Mouse (Mus musculus): ENCODE measurements around the gene Cdc25b. TPM values are rescaled to one million over a fixed set of nuclear protein-coding genes. Genes with fewer than 3 reads are reported as not detected.
A peak's percentile ranks its signal among the peaks of the same experiment; 100 is the strongest.

Cdc25b gene
- total RNA-seq, 1 experiment: 9.7 TPM

- no peak for DNase-seq (ENCODE audit: low read depth, low spot score)
- H3K4me3 ChIP-seq (ENCODE audit: insufficient read depth in 1 of 2, low read depth in 1 of 2, low read length in 2 of 2, poor library complexity in 1 of 2, severe bottlenecking in 1 of 2): peak overlapping the region; percentile 2 to 29; a peak in 3 of 4 replicates
Measured at GRCm38 (mm10) chr2:131143007-131143780, 43.6 kb upstream of the Cdc25b start.

GRCm38 (mm10) chr2:131145121-131145520 lies 41.6 kb upstream of the Cdc25b start:
- TF ChIP-seq ZNF384 (IDR thresholded peaks at IDR 0.05; ENCODE audit: low read depth, low read length): no peak
- TF ChIP-seq HCFC1 (IDR thresholded peaks at IDR 0.05; ENCODE audit: borderline replicate concordance, insufficient read depth, low read length): no peak
- TF ChIP-seq MAFK (IDR thresholded peaks at IDR 0.05; ENCODE audit: insufficient read depth, low read depth, low read length): no peak
- no peak for TF ChIP-seq CHD2 (IDR thresholded peaks at IDR 0.05; ENCODE audit: low read depth, low read length)
- no peak for TF ChIP-seq ZC3H11A (IDR thresholded peaks at IDR 0.05; ENCODE audit: borderline replicate concordance, low read depth, low read length)
- H3K27ac ChIP-seq (ENCODE audit: insufficient read depth, low read depth, low read length, poor library complexity, severe bottlenecking): no peak overlapping the region
- H3K9me3 ChIP-seq (ENCODE audit: control insufficient read depth, insufficient read depth, low read depth, low read length): no peaks in the 10 kb centered on the region
- in situ Hi-C loops (cut with MboI; ENCODE audit: low sequenced_read_pairs in 2 of 2, unreplicated experiment in 2 of 2): no loop called here
- H3K4me3 ChIP-seq (ENCODE audit: insufficient read depth in 1 of 2, low read depth in 1 of 2, low read length in 2 of 2, poor library complexity in 1 of 2, severe bottlenecking in 1 of 2): peak overlapping the region; percentile 51 to 55; a peak in 3 of 4 replicates
- peaks cover 0 to 13% of the 10 kb centered on the region in 2 experiments; a peak in 1 of 4 replicates for H3K4me1 ChIP-seq (ENCODE audit: control insufficient read depth in 2 of 2, insufficient read depth in 2 of 2, low read length in 2 of 2, poor library complexity in 1 of 2)
- H3K36me3 ChIP-seq (ENCODE audit: control insufficient read depth, insufficient read depth, low read length, poor library complexity, severe bottlenecking): peaks cover 32% of the 10 kb centered on the region
- no peak for DNase-seq (ENCODE audit: low read depth, low spot score)
- H3K9ac ChIP-seq (ENCODE audit: insufficient read depth, low read depth, low read length, poor library complexity, severe bottlenecking): peak overlapping the region; percentile 19; the same call in 1 of the 2 replicates

More at GRCm38 (mm10) chr2:131143007-131143780, 43.6 kb upstream of the Cdc25b start:
- H3K4me1 ChIP-seq (ENCODE audit: control insufficient read depth in 2 of 2, insufficient read depth in 2 of 2, low read length in 2 of 2, poor library complexity in 1 of 2): peaks cover 0 to 13% of the 10 kb centered on the region in 2 experiments; a peak in 1 of 4 replicates
- in situ Hi-C loops (cut with MboI; ENCODE audit: low sequenced_read_pairs in 2 of 2, unreplicated experiment in 2 of 2): no loop called here
- no peak for TF ChIP-seq ZNF384 (IDR thresholded peaks at IDR 0.05; ENCODE audit: low read depth, low read length)
- TF ChIP-seq MAFK (IDR thresholded peaks at IDR 0.05; ENCODE audit: insufficient read depth, low read depth, low read length): no peak
- no peak for TF ChIP-seq ZC3H11A (IDR thresholded peaks at IDR 0.05; ENCODE audit: borderline replicate concordance, low read depth, low read length)
- TF ChIP-seq CHD2 (IDR thresholded peaks at IDR 0.05; ENCODE audit: low read depth, low read length): no peak
- no peak for TF ChIP-seq HCFC1 (IDR thresholded peaks at IDR 0.05; ENCODE audit: borderline replicate concordance, insufficient read depth, low read length)
- H3K36me3 ChIP-seq (ENCODE audit: control insufficient read depth, insufficient read depth, low read length, poor library complexity, severe bottlenecking): peaks cover 24% of the 10 kb centered on the region
- no peak overlapping the region for H3K27ac ChIP-seq (ENCODE audit: insufficient read depth, low read depth, low read length, poor library complexity, severe bottlenecking)
- H3K9ac ChIP-seq (ENCODE audit: insufficient read depth, low read depth, low read length, poor library complexity, severe bottlenecking): 0 out of 2 replicates have a peak overlapping the region, but pooled peaks have one; percentile 4
- no peaks in the 10 kb centered on the region for H3K9me3 ChIP-seq (ENCODE audit: control insufficient read depth, insufficient read depth, low read depth, low read length)

GRCm38 (mm10) chr2:131145536-131145935 lies 41.2 kb upstream of the Cdc25b start:
- no peaks in the 10 kb centered on the region for H3K9me3 ChIP-seq (ENCODE audit: control insufficient read depth, insufficient read depth, low read depth, low read length)
- in situ Hi-C loops (cut with MboI; ENCODE audit: low sequenced_read_pairs in 2 of 2, unreplicated experiment in 2 of 2): no loop called here
- H3K27ac ChIP-seq (ENCODE audit: insufficient read depth, low read depth, low read length, poor library complexity, severe bottlenecking): no peak overlapping the region
- H3K4me3 ChIP-seq (ENCODE audit: insufficient read depth in 1 of 2, low read depth in 1 of 2, low read length in 2 of 2, poor library complexity in 1 of 2, severe bottlenecking in 1 of 2): no peak overlapping the region
- TF ChIP-seq ZNF384 (IDR thresholded peaks at IDR 0.05; ENCODE audit: low read depth, low read length) (no peak), MAFK (IDR thresholded peaks at IDR 0.05; ENCODE audit: insufficient read depth, low read depth, low read length) (no peak), HCFC1 (IDR thresholded peaks at IDR 0.05; ENCODE audit: borderline replicate concordance, insufficient read depth, low read length) (no peak), ZC3H11A (IDR thresholded peaks at IDR 0.05; ENCODE audit: borderline replicate concordance, low read depth, low read length) (no peak)
- peaks cover 32% of the 10 kb centered on the region for H3K36me3 ChIP-seq (ENCODE audit: control insufficient read depth, insufficient read depth, low read length, poor library complexity, severe bottlenecking)
- no peak overlapping the region for H3K9ac ChIP-seq (ENCODE audit: insufficient read depth, low read depth, low read length, poor library complexity, severe bottlenecking)
- no peak for DNase-seq (ENCODE audit: low read depth, low spot score)
- H3K4me1 ChIP-seq (ENCODE audit: control insufficient read depth in 2 of 2, insufficient read depth in 2 of 2, low read length in 2 of 2, poor library complexity in 1 of 2): peaks cover 0 to 13% of the 10 kb centered on the region in 2 experiments; a peak in 1 of 4 replicates

GRCm38 (mm10) chr2:131146193-131147042 lies 40.3 kb upstream of the Cdc25b start:
- Histone ChIP-seq H3K36me3 (ENCODE audit: control insufficient read depth, insufficient read depth, low read length, poor library complexity, severe bottlenecking) (peaks cover 39% of the 10 kb centered on the region), H3K9me3 (ENCODE audit: control insufficient read depth, insufficient read depth, low read depth, low read length) (no peaks in the 10 kb centered on the region), H3K4me1 (ENCODE audit: control insufficient read depth in 2 of 2, insufficient read depth in 2 of 2, low read length in 2 of 2, poor library complexity in 1 of 2) (peaks cover 0 to 15% of the 10 kb centered on the region in 2 experiments; a peak in 2 of 4 replicates), H3K9ac (ENCODE audit: insufficient read depth, low read depth, low read length, poor library complexity, severe bottlenecking) (no peak overlapping the region), H3K27ac (ENCODE audit: insufficient read depth, low read depth, low read length, poor library complexity, severe bottlenecking) (no peak overlapping the region), H3K4me3 (ENCODE audit: insufficient read depth in 1 of 2, low read depth in 1 of 2, low read length in 2 of 2, poor library complexity in 1 of 2, severe bottlenecking in 1 of 2) (no peak overlapping the region)
- DNase-seq (ENCODE audit: low read depth, low spot score): no peak
- in situ Hi-C loops (cut with MboI; ENCODE audit: low sequenced_read_pairs in 2 of 2, unreplicated experiment in 2 of 2): no loop called here
- no peak for TF ChIP-seq HCFC1 (IDR thresholded peaks at IDR 0.05; ENCODE audit: borderline replicate concordance, insufficient read depth, low read length)
- no peak for TF ChIP-seq ZC3H11A (IDR thresholded peaks at IDR 0.05; ENCODE audit: borderline replicate concordance, low read depth, low read length)
- TF ChIP-seq CHD2 (IDR thresholded peaks at IDR 0.05; ENCODE audit: low read depth, low read length): no peak
- TF ChIP-seq ZNF384 (IDR thresholded peaks at IDR 0.05; ENCODE audit: low read depth, low read length): no peak
- TF ChIP-seq MAFK (IDR thresholded peaks at IDR 0.05; ENCODE audit: insufficient read depth, low read depth, low read length): no peak

Measured in ES-E14 (cell line).